Mouse (Mus musculus) midbrain, embryonic 12.5 days (tissue): Measurements from ENCODE around the gene Ttf2. TPM values are rescaled to one million over a fixed set of nuclear protein-coding genes. Genes with fewer than 3 reads are reported as not detected.

Experiments
- ATAC-seq: fragments of 200-750 bp; cut with Nextera tagmentation; 2 replicates; pipeline ENCODE4 v1.8.0; 2017; ENCODE audit warnings: low read depth, moderate TSS enrichment, moderate library complexity; ENCODE audit not compliant: low FRiP score
- H3K27ac ChIP-seq: fragments of 300-500 bp; sonication (generic); replicated peaks from 2 replicates; pipeline ENCODE4 v1.5.1; 2016; ENCODE audit warnings: mild to moderate bottlenecking
- H3K27me3 ChIP-seq: fragments of 300-500 bp; sonication (generic); 2 replicates; pipeline ENCODE4 v1.6.1; 2016; ENCODE audit warnings: mild to moderate bottlenecking
- H3K36me3 ChIP-seq: fragments of 300-500 bp; sonication (generic); 2 replicates; pipeline ENCODE4 v1.6.1; 2016
- H3K4me1 ChIP-seq: fragments of 300-500 bp; sonication (generic); 2 replicates; pipeline ENCODE4 v1.6.1; 2016
- H3K4me2 ChIP-seq: fragments of 300-500 bp; sonication (generic); replicated peaks from 2 replicates; pipeline ENCODE4 v1.6.1; 2016; ENCODE audit warnings: mild to moderate bottlenecking, moderate library complexity
- H3K4me3 ChIP-seq: fragments of 300-500 bp; sonication (generic); 2 replicates; pipeline ENCODE4 v1.5.1; 2016; ENCODE audit warnings: mild to moderate bottlenecking
- H3K9ac ChIP-seq: fragments of 300-500 bp; sonication (generic); replicated peaks from 2 replicates; pipeline ENCODE4 v1.6.1; 2016; ENCODE audit warnings: mild to moderate bottlenecking, moderate library complexity
- H3K9me3 ChIP-seq: fragments of 300-500 bp; sonication (generic); 2 replicates; pipeline ENCODE4 v1.6.1; 2016; ENCODE audit warnings: mild to moderate bottlenecking
- WGBS: fragments of 180-500 bp; shearing (Covaris S2); methylation state at CpG from one replicate; pipeline ENCODE4 v1.1.7; 2016; 5-methylcytosine and 5-hydroxymethylcytosine counted together
- polyA plus RNA-seq: library from polyadenylated mRNA; unstranded; fragments of >200 nt; fragmentation: Nextera tagmentation; extraction: Ambion mirVana; gene quantifications from 2 replicates; pipeline ENCODE4 v1.2.1, GENCODE M21; 2016

Gene Ttf2
- polyA plus RNA-seq, 1 experiment from 2014 or later = 22.4 TPM

DNA sequence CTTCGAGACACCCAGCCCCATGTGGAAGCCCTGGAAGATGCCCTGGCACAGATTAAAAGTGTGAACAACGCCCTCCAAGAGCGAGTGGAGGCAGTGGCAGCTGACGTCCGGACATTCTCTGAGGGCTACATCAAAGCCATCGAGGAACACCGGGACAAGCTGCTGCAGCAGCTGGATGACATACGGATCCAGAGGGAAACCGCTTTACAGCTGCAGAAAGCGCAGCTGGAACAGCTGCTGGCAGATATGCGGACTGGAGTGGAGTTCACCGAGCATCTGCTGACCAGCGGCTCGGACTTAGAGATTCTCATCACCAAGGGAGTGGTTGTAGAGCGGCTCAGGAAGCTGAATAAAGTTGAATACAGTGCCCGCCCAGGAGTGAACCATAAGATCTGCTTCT lies 44.3 kb downstream of the Ttf2 start:
- H3K27me3 ChIP-seq = no peaks in the 10 kb centered on the region
- no peak overlapping the region for H3K27ac ChIP-seq
- H3K9me3 ChIP-seq = no peaks in the 10 kb centered on the region
- H3K4me1 ChIP-seq = peaks cover 37% of the 10 kb centered on the region
- no peak overlapping the region for H3K9ac ChIP-seq
- H3K4me3 ChIP-seq = no peak overlapping the region
- ATAC-seq = no peak
- 87% methylated on average over 16 of the region's 16 CpGs for WGBS
- H3K36me3 ChIP-seq = peaks cover 18% of the 10 kb centered on the region
- no peak overlapping the region for H3K4me2 ChIP-seq

- Histone ChIP-seq H3K4me2 (no peak overlapping the region), H3K4me1 (peaks cover 37% of the 10 kb centered on the region), H3K27ac (no peak overlapping the region), H3K9me3 (no peaks in the 10 kb centered on the region), H3K27me3 (no peaks in the 10 kb centered on the region), H3K36me3 (peaks cover 11% of the 10 kb centered on the region), H3K4me3 (no peak overlapping the region), H3K9ac (no peak overlapping the region)
- 86% methylated on average over 6 of the region's 6 CpGs for WGBS
- no peak for ATAC-seq
These were observed 45.3 kb downstream of the Ttf2 start for GRCm38 (mm10) chr3:100924065-100924732.

GRCm38 (mm10) chr3:100922506-100923375 lies 46.7 kb downstream of the Ttf2 start:
- 36% methylated on average over 28 of the region's 28 CpGs for WGBS
- peaks cover 37% of the 10 kb centered on the region for H3K4me1 ChIP-seq
- H3K27me3 ChIP-seq = no peaks in the 10 kb centered on the region
- peak overlapping the region; percentile 62 for H3K4me2 ChIP-seq
- H3K9ac ChIP-seq = peak overlapping the region; percentile 65
- peak overlapping the region; percentile 67; the same call in 1 of the 2 replicates for H3K27ac ChIP-seq
- ATAC-seq = peak; percentile 67
- peak overlapping the region; percentile 52 for H3K4me3 ChIP-seq
- H3K9me3 ChIP-seq = no peaks in the 10 kb centered on the region
- peaks cover 2% of the 10 kb centered on the region; the same call in 1 of the 2 replicates for H3K36me3 ChIP-seq

DNA sequence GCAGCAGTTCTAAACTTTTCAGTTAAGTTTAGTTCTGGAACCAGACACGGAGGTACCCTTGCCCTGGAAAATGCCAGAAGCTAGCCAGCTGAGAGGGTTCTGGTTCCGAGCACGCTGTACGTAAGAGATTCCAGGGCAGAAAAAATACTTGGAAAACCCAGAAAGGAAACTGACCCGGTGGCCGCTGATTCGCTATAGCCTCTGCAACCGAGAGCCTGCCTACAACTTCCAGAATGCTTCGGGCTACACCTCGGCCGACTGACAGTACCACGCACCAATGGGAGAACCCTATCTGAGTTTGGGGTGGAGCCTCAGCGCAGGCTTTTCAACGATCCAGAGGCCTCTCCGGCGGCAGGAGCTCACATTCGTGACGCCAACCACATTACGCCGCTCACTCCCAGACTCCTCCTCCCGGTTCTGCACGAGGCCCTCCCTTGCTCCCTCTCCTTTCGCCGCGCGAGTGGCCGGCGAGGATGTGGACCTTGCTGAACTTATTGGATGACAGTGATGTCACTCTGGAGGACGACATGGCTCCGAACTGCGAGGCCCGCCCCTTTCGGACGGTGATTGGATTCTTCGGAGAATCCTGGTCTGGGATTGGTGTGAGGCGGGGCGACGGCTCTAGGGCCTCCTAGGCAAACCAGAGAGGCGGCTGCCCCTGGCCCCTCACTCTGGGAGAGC lies 47.5 kb downstream of the Ttf2 start, which contains the start of gene Trim45:
TSS of gene Trim45 (plus strand) at position 378 of the 681 bp plus-strand sequence.
- H3K27ac ChIP-seq = peak within 1 kb of the TSS; percentile 67
- no peaks in the 10 kb centered on the region for H3K27me3 ChIP-seq
- H3K4me2 ChIP-seq = peak within 1 kb of the TSS; percentile 62
- H3K4me1 ChIP-seq = peaks cover 34% of the 10 kb centered on the region
- no peaks in the 10 kb centered on the region; the same call in 1 of the 2 replicates for H3K36me3 ChIP-seq
- H3K9me3 ChIP-seq = no peaks in the 10 kb centered on the region
- WGBS = under 1% methylated on average over 39 of the region's 39 CpGs
- H3K9ac ChIP-seq = peak within 1 kb of the TSS; percentile 65
- ATAC-seq = peak; percentile 98
- peak within 1 kb of the TSS; percentile 52 for H3K4me3 ChIP-seq

DNA sequence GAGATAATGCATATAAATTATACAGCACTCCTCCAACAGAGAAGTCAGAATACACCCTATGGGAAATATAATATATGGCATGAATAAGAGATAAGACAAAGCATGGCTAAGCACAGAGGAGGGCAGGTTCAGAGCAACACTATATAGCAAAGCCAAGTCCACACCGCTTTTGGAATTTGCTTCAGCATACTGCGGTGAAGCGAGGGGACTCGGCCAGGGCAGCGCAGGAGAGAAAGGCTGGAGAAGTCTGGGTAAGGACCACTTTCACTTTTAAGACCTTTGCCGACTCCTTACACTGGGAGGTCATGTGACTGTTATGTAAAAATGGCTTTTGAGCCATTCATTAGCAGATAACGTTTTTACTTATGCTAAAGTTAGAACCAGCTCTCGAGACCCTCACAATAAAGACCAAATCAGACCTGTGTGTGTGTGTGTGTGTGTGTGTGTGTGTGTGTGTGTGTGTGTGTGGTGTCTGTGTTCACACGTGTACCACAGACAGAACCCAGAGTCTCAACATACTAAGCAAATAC lies 48.8 kb downstream of the Ttf2 start:
- no peaks in the 10 kb centered on the region for H3K27me3 ChIP-seq
- no peak for ATAC-seq
- H3K36me3 ChIP-seq = no peaks in the 10 kb centered on the region
- H3K9ac ChIP-seq = no peak overlapping the region
- no peak overlapping the region for H3K27ac ChIP-seq
- WGBS = 82% methylated on average over 9 of the region's 9 CpGs
- no peak overlapping the region for H3K4me3 ChIP-seq
- H3K4me2 ChIP-seq = no peak overlapping the region
- H3K9me3 ChIP-seq = no peaks in the 10 kb centered on the region
- peaks cover 24% of the 10 kb centered on the region for H3K4me1 ChIP-seq

DNA sequence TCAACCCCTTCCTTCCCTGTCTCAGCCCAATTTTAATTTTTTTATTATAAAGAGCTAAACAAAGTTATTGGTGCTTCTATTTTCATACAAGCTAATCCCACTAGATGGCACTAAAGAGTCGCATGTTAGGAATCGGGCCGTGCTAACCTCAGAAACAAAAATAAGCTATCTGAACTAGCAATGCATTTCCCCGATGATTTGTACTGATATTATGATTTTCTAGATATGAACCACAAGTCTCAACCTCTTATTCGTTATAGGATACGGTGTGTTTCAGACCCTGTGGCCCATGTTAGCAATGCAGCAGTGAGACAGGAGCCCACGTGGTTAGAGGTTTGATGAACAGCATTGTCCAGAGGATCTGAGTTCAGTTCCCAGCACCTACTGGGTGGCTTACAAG lies 52.6 kb downstream of the Ttf2 start:
- no peaks in the 10 kb centered on the region for H3K36me3 ChIP-seq
- no peak overlapping the region for H3K4me3 ChIP-seq
- H3K9ac ChIP-seq = no peak overlapping the region
- H3K27me3 ChIP-seq = no peaks in the 10 kb centered on the region
- 23% methylated on average over 7 of the region's 7 CpGs for WGBS
- H3K9me3 ChIP-seq = no peaks in the 10 kb centered on the region
- H3K4me2 ChIP-seq = no peak overlapping the region
- H3K4me1 ChIP-seq = peaks cover 4% of the 10 kb centered on the region; the same call in 1 of the 2 replicates
- ATAC-seq = no peak
- no peak overlapping the region for H3K27ac ChIP-seq

GRCm38 (mm10) chr3:100911498-100912213 lies 57.8 kb downstream of the Ttf2 start:
- Histone ChIP-seq H3K9me3 (no peaks in the 10 kb centered on the region), H3K27me3 (no peaks in the 10 kb centered on the region; the same call in 1 of the 2 replicates), H3K4me1 (no peaks in the 10 kb centered on the region), H3K9ac (no peak overlapping the region), H3K4me3 (no peak overlapping the region), H3K4me2 (no peak overlapping the region), H3K27ac (no peak overlapping the region), H3K36me3 (no peaks in the 10 kb centered on the region)
- 78% methylated on average over 7 of the region's 7 CpGs for WGBS
- no peak for ATAC-seq

- H3K4me1 ChIP-seq = no peaks in the 10 kb centered on the region
- H3K4me2 ChIP-seq = no peak overlapping the region
- H3K9me3 ChIP-seq = no peaks in the 10 kb centered on the region
- no peak overlapping the region for H3K27ac ChIP-seq
- no peak overlapping the region for H3K9ac ChIP-seq
- WGBS = 84% methylated on average over 9 of the region's 9 CpGs
- H3K4me3 ChIP-seq = no peak overlapping the region
- ATAC-seq = no peak
- no peaks in the 10 kb centered on the region; the same call in 1 of the 2 replicates for H3K27me3 ChIP-seq
- no peaks in the 10 kb centered on the region for H3K36me3 ChIP-seq
These were observed 58.4 kb downstream of the Ttf2 start for GRCm38 (mm10) chr3:100911026-100911425.

- WGBS = 68% methylated on average over 5 of the region's 5 CpGs
- Histone ChIP-seq H3K9me3 (no peaks in the 10 kb centered on the region), H3K27ac (no peak overlapping the region), H3K36me3 (no peaks in the 10 kb centered on the region), H3K4me3 (no peak overlapping the region), H3K27me3 (no peaks in the 10 kb centered on the region; the same call in 1 of the 2 replicates), H3K4me2 (no peak overlapping the region), H3K4me1 (no peaks in the 10 kb centered on the region), H3K9ac (no peak overlapping the region)
- no peak for ATAC-seq
These were observed 58.8 kb downstream of the Ttf2 start for GRCm38 (mm10) chr3:100910621-100911020.

- no peak overlapping the region for H3K4me2 ChIP-seq
- H3K36me3 ChIP-seq = no peaks in the 10 kb centered on the region
- H3K27me3 ChIP-seq = no peaks in the 10 kb centered on the region; the same call in 1 of the 2 replicates
- no peak for ATAC-seq
- no peak overlapping the region for H3K4me3 ChIP-seq
- WGBS = 81% methylated on average over 6 of the region's 6 CpGs
- H3K27ac ChIP-seq = no peak overlapping the region
- no peak overlapping the region for H3K9ac ChIP-seq
- no peaks in the 10 kb centered on the region for H3K9me3 ChIP-seq
- H3K4me1 ChIP-seq = no peaks in the 10 kb centered on the region
These were observed 60.9 kb downstream of the Ttf2 start for GRCm38 (mm10) chr3:100908594-100908993.

DNA sequence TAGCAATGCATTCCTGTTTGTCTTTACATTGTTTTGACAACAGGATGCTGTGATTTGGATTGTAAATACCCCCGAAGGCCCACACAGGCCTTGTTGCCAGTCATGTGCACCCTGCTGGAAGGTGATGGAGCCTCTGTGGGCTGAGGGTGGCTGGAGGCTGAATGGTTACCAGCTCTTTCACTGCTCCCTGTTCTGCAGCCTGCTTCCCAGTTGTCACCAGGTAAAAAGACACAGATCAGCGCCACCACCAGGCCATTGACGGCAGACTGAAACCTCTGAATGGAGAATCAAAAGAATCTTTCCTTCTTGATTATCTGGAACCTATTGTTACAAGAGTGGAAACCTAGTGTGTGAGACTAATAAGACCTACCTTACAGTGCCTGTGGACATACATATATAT lies 62.5 kb downstream of the Ttf2 start:
- H3K4me2 ChIP-seq = no peak overlapping the region
- H3K9ac ChIP-seq = no peak overlapping the region
- H3K27me3 ChIP-seq = no peaks in the 10 kb centered on the region; the same call in 1 of the 2 replicates
- no peaks in the 10 kb centered on the region for H3K36me3 ChIP-seq
- no peak overlapping the region for H3K27ac ChIP-seq
- no peak for ATAC-seq
- no peaks in the 10 kb centered on the region for H3K4me1 ChIP-seq
- no peaks in the 10 kb centered on the region for H3K9me3 ChIP-seq
- WGBS = 32% methylated on average over 3 of the region's 3 CpGs
- no peak overlapping the region for H3K4me3 ChIP-seq
